Comparison of ENCODE assay signal across 8 mouse cellular contexts in genomic region chr11:59450230-59450771, GRCm38 (mm10). TPM values are rescaled to one million over a fixed set of nuclear protein-coding genes. Genes with fewer than 3 reads are reported as not detected.
DNase-seq lines count a peak whose midpoint lies in the region; ATAC-seq and TF ChIP-seq lines count a peak whose summit lies in the region.

No protein-coding gene starts in this region.

- WGBS in heart, adult 2 months = under 1% methylated on average over 38 of the region's 38 CpGs
- WGBS in hindbrain, embryonic 11.5 days = 2% methylated on average over 38 of the region's 38 CpGs
- WGBS in lung, embryonic 16.5 days = under 1% methylated on average over 38 of the region's 38 CpGs
- WGBS in stomach, embryonic 15.5 days = under 1% methylated on average over 38 of the region's 38 CpGs

- peak overlapping the region; percentile 91 for H3K27ac ChIP-seq in heart, adult 2 months
- H3K27ac ChIP-seq in bone marrow macrophage, adult 2 months (ENCODE audit: insufficient read depth, low read depth, low read length) = 0 out of 2 replicates have a peak overlapping the region, but pooled peaks have one; percentile 10
- H3K27ac ChIP-seq in hindbrain, embryonic 11.5 days (ENCODE audit: low read depth, low read length) = no peak overlapping the region
- H3K27ac ChIP-seq in lung, embryonic 16.5 days (ENCODE audit: low read length) = peak overlapping the region; percentile 89
- peak overlapping the region; percentile 87 for H3K27ac ChIP-seq in stomach, embryonic 15.5 days

- no peak for TF ChIP-seq EP300 in heart, adult 2 months (IDR thresholded peaks at IDR 0.05; ENCODE audit: insufficient read depth, low read depth, low read length)

- DNase-seq in heart, adult 2 months = no peak
- no peak for DNase-seq in heart, adult 8-10 months (ENCODE audit: low spot score)
- DNase-seq in CD4-positive helper T cell, adult 2 months (ENCODE audit: low read depth, low spot score) = peak; percentile 68
- DNase-seq in hindbrain, embryonic 11.5 days (ENCODE audit: low spot score) = no peak
- DNase-seq in layer of hippocampus, postnatal 14 days (ENCODE audit: low spot score in 2 of 2) = no peak

- intact Hi-C loops in heart, adult 2 months (cut with DNase I) = no loop called here

- ATAC-seq in hindbrain, embryonic 11.5 days (ENCODE audit: low FRiP score) = peak; percentile 68; the same call in 1 of the 2 replicates
- peak; percentile 64 for ATAC-seq in lung, embryonic 16.5 days (ENCODE audit: low read depth)
- ATAC-seq in stomach, embryonic 15.5 days (ENCODE audit: insufficient read depth, low FRiP score, low read depth) = peak; percentile 70

- TF ChIP-seq CTCF in heart, adult 2 months (IDR thresholded peaks at IDR 0.05) = peak; percentile 39
- no peak for TF ChIP-seq CTCF in bone marrow macrophage, adult 2 months (IDR thresholded peaks at IDR 0.05; ENCODE audit: low read depth, low read length)

- peak overlapping the region; percentile 98 for H3K9ac ChIP-seq in heart, adult 2 months (ENCODE audit: low read depth, low read length)
- peak overlapping the region; percentile 74 for H3K9ac ChIP-seq in hindbrain, embryonic 11.5 days (ENCODE audit: low read depth, low read length)
- H3K9ac ChIP-seq in lung, embryonic 16.5 days (ENCODE audit: low read length) = peak overlapping the region; percentile 91
- peak overlapping the region; percentile 80 for H3K9ac ChIP-seq in stomach, embryonic 15.5 days

- no peaks in the 10 kb centered on the region for H3K79me2 ChIP-seq in heart, adult 2 months (replicated peaks; ENCODE audit: control insufficient read depth, insufficient read depth, low read length)

- H3K27me3 ChIP-seq in heart, adult 2 months (ENCODE audit: control insufficient read depth, insufficient read depth, low read length) = no peaks in the 10 kb centered on the region
- H3K27me3 ChIP-seq in hindbrain, embryonic 11.5 days (ENCODE audit: control insufficient read depth, insufficient read depth, low read length) = no peaks in the 10 kb centered on the region
- no peaks in the 10 kb centered on the region for H3K27me3 ChIP-seq in lung, embryonic 16.5 days (ENCODE audit: control insufficient read depth, insufficient read depth, low read depth, low read length)
- no peaks in the 10 kb centered on the region for H3K27me3 ChIP-seq in stomach, embryonic 15.5 days (replicated peaks)

- H3K36me3 ChIP-seq in heart, adult 2 months (ENCODE audit: control insufficient read depth, insufficient read depth, low read length) = no peaks in the 10 kb centered on the region; the same call in 1 of the 2 replicates
- 0 out of 2 replicates have a peak, but pooled peaks cover under 1% of the 10 kb centered on the region for H3K36me3 ChIP-seq in hindbrain, embryonic 11.5 days (ENCODE audit: control insufficient read depth, insufficient read depth, low read length)
- peaks cover 20% of the 10 kb centered on the region for H3K36me3 ChIP-seq in lung, embryonic 16.5 days (ENCODE audit: control insufficient read depth, insufficient read depth, low read length)
- H3K36me3 ChIP-seq in stomach, embryonic 15.5 days = peaks cover 20% of the 10 kb centered on the region

- peak overlapping the region; percentile 96 for H3K4me2 ChIP-seq in hindbrain, embryonic 11.5 days (replicated peaks; ENCODE audit: low read depth, low read length)
- H3K4me2 ChIP-seq in lung, embryonic 16.5 days (ENCODE audit: low read depth, low read length) = peak overlapping the region; percentile 93
- peak overlapping the region; percentile 80 for H3K4me2 ChIP-seq in stomach, embryonic 15.5 days

- no peak for TF ChIP-seq POLR2A in heart, adult 2 months (IDR thresholded peaks at IDR 0.05; ENCODE audit: insufficient read depth, low read depth, low read length)
- TF ChIP-seq POLR2A in bone marrow macrophage, adult 2 months (IDR thresholded peaks at IDR 0.05; ENCODE audit: borderline replicate concordance, low read depth, low read length) = no peak

- no peaks in the 10 kb centered on the region for H3K9me3 ChIP-seq in hindbrain, embryonic 11.5 days (ENCODE audit: control insufficient read depth, low read length)
- no peaks in the 10 kb centered on the region for H3K9me3 ChIP-seq in lung, embryonic 16.5 days (ENCODE audit: control insufficient read depth, low read length)
- H3K9me3 ChIP-seq in stomach, embryonic 15.5 days = no peaks in the 10 kb centered on the region

- peak overlapping the region; percentile 86 for H3K4me3 ChIP-seq in heart, adult 2 months
- H3K4me3 ChIP-seq in bone marrow macrophage, adult 2 months (ENCODE audit: insufficient read depth, low read length) = peak overlapping the region; percentile 82
- H3K4me3 ChIP-seq in hindbrain, embryonic 11.5 days (ENCODE audit: low read depth, low read length) = peak overlapping the region; percentile 86
- H3K4me3 ChIP-seq in lung, embryonic 16.5 days (ENCODE audit: low read length) = peak overlapping the region; percentile 92
- peak overlapping the region; percentile 65 for H3K4me3 ChIP-seq in stomach, embryonic 15.5 days (replicated peaks)

- H3K4me1 ChIP-seq in heart, adult 2 months (ENCODE audit: control insufficient read depth, insufficient read depth, low read length) = peaks cover 4% of the 10 kb centered on the region
- peaks cover 10% of the 10 kb centered on the region for H3K4me1 ChIP-seq in bone marrow macrophage, adult 2 months (ENCODE audit: control insufficient read depth, insufficient read depth, low read length)
- peaks cover 4% of the 10 kb centered on the region; the same call in 1 of the 2 replicates for H3K4me1 ChIP-seq in hindbrain, embryonic 11.5 days (replicated peaks; ENCODE audit: control insufficient read depth, insufficient read depth, low read length)
- peaks cover 11% of the 10 kb centered on the region for H3K4me1 ChIP-seq in lung, embryonic 16.5 days (replicated peaks; ENCODE audit: control insufficient read depth, insufficient read depth, low read length)
- peaks cover 16% of the 10 kb centered on the region; the same call in 1 of the 2 replicates for H3K4me1 ChIP-seq in stomach, embryonic 15.5 days

RNA-seq across cellular contexts. Expression of gene Jmjd4, which starts 0.5 kb away (rescaled TPM):
- 10 to 100 TPM; 11.8 to 12.9 TPM for total RNA-seq in heart, adult 2 months (2021)
- 6.6 and 11.2 TPM in 2 replicates for polyA plus RNA-seq in heart, adult 2 months (2012; rRNA removed)
- 10 to 100 TPM; 10.4 to 13.8 (median 12.5) TPM for total RNA-seq in heart, adult 8-10 months (2022)
- 3.2 and 3.3 TPM in 2 replicates for polyA plus RNA-seq in bone marrow macrophage, adult 2 months (2012; ENCODE audit: insufficient read depth, insufficient read length, missing spikeins)
- 12.2 and 13.0 TPM in 2 replicates for polyA plus RNA-seq in hindbrain, embryonic 11.5 days (2014; fragmentation: Nextera tagmentation; extraction: Ambion mirVana)
- 9.8 and 10.3 TPM in 2 replicates for polyA plus RNA-seq in lung, embryonic 16.5 days (2015; fragmentation: Nextera tagmentation; extraction: Ambion mirVana)
- 10.5 and 11.0 TPM in 2 replicates for polyA plus RNA-seq in stomach, embryonic 15.5 days (2015; fragmentation: Nextera tagmentation; extraction: Ambion mirVana)
- total RNA-seq in layer of hippocampus, postnatal 14 days (2021) = 10 to 100 TPM; 27.0 to 29.3 TPM

RNA-seq across cellular contexts. Expression of gene Snap47, which starts 0.7 kb away (rescaled TPM):
- 10 to 100 TPM; 37.7 to 42.2 TPM for total RNA-seq in heart, adult 2 months (2021)
- 49.4 and 85.7 TPM in 2 replicates for polyA plus RNA-seq in heart, adult 2 months (2012; rRNA removed)
- 10 to 100 TPM; 41.5 to 52.6 (median 44.8) TPM for total RNA-seq in heart, adult 8-10 months (2022)
- polyA plus RNA-seq in bone marrow macrophage, adult 2 months (2012; ENCODE audit: insufficient read depth, insufficient read length, missing spikeins) = 17.1 and 18.0 TPM in 2 replicates
- polyA plus RNA-seq in hindbrain, embryonic 11.5 days (2014; fragmentation: Nextera tagmentation; extraction: Ambion mirVana) = 183 and 195 TPM in 2 replicates
- polyA plus RNA-seq in lung, embryonic 16.5 days (2015; fragmentation: Nextera tagmentation; extraction: Ambion mirVana) = 92.9 and 94.0 TPM in 2 replicates
- polyA plus RNA-seq in stomach, embryonic 15.5 days (2015; fragmentation: Nextera tagmentation; extraction: Ambion mirVana) = 88.7 and 91.0 TPM in 2 replicates
- 100 to 1,000 TPM; 334 to 342 TPM for total RNA-seq in layer of hippocampus, postnatal 14 days (2021)

RNA-seq across cellular contexts. Expression of gene Zfp867, which starts 22.0 kb away (rescaled TPM):
- 1 to 10 TPM; 3.0 to 4.7 TPM for total RNA-seq in heart, adult 2 months (2021)
- 1.00 and 2.1 TPM in 2 replicates for polyA plus RNA-seq in heart, adult 2 months (2012; rRNA removed)
- total RNA-seq in heart, adult 8-10 months (2022) = 1 to 10 TPM; 3.4 to 5.3 (median 4.2) TPM
- 2.1 and 2.3 TPM in 2 replicates for polyA plus RNA-seq in bone marrow macrophage, adult 2 months (2012; ENCODE audit: insufficient read depth, insufficient read length, missing spikeins)
- 12.0 and 13.3 TPM in 2 replicates for polyA plus RNA-seq in hindbrain, embryonic 11.5 days (2014; fragmentation: Nextera tagmentation; extraction: Ambion mirVana)
- 7.8 and 10.0 TPM in 2 replicates for polyA plus RNA-seq in lung, embryonic 16.5 days (2015; fragmentation: Nextera tagmentation; extraction: Ambion mirVana)
- polyA plus RNA-seq in stomach, embryonic 15.5 days (2015; fragmentation: Nextera tagmentation; extraction: Ambion mirVana) = 6.0 and 6.6 TPM in 2 replicates
- 1 to 10 TPM; 3.9 to 4.7 TPM for total RNA-seq in layer of hippocampus, postnatal 14 days (2021)
